Mouse (Mus musculus) natural killer cell, adult 2 months (primary cell): ENCODE results near the gene Neu4.
A peak's percentile ranks its signal among the peaks of the same experiment; 100 is the strongest.
"Not testable (repeated sequence)": the region's sequence is repeated elsewhere in the genome, so short reads cannot be mapped to it uniquely, and the experiment has no call there.

Experiments used
- DNase-seq, 2 experiments: peaks; one replicate each; pipeline ENCODE4 v3.0.0; 2022; ENCODE audit warnings: low spot score in 2 of 2

The Neu4 gene

GRCm38 (mm10) chr1:94053530-94054216, 33.4 kb downstream of the Neu4 start:
- DNase-seq: no peak

GRCm38 (mm10) chr1:94054481-94054880, 34.2 kb downstream of the Neu4 start:
- no peak for DNase-seq

- peak in 1 of 2 experiments; percentile 26 for DNase-seq
Observed at GRCm38 (mm10) chr1:94055966-94056365, 35.7 kb downstream of the Neu4 start.

GRCm38 (mm10) chr1:94057401-94057800, 37.1 kb downstream of the Neu4 start:
- no peak for DNase-seq

GRCm38 (mm10) chr1:94058281-94058680, 38.0 kb downstream of the Neu4 start:
- DNase-seq: not testable (repeated sequence)

GRCm38 (mm10) chr1:94074756-94075155, 54.5 kb downstream of the Neu4 start:
- DNase-seq: peak; percentile 21 to 60

- no peak for DNase-seq
Observed at GRCm38 (mm10) chr1:94076702-94077101, 56.5 kb downstream of the Neu4 start.
